Mouse (Mus musculus) MEL (cell line): ENCODE measurements around the gene Miga2. TPM values are rescaled to one million over a fixed set of nuclear protein-coding genes. Genes with fewer than 3 reads are reported as not detected.

ENCODE experiments used
- DNase-seq: peaks from one replicate; pipeline ENCODE4 v3.0.0; 2011; ENCODE audit warnings: low read depth, low spot score
- H3K27ac ChIP-seq: 2 replicates; pipeline ENCODE4 v1.5.1; 2012; ENCODE audit warnings: low read depth, mild to moderate bottlenecking, control low read depth, low read length, moderate library complexity; ENCODE audit not compliant: control insufficient read depth
- H3K27me3 ChIP-seq, 2 experiments: fragments of 150-350 bp in 1 of 2; sonication (generic) in 1 of 2; 2 replicates each; pipeline ENCODE4 v1.6.1; 2012; ENCODE audit warnings: low read length in 2 of 2, mild to moderate bottlenecking in 2 of 2, improper control_type of control experiment in 1 of 2, moderate library complexity in 1 of 2; ENCODE audit not compliant: insufficient read depth in 2 of 2, control insufficient read depth in 1 of 2
- H3K36me3 ChIP-seq, 2 experiments: 2 replicates each; pipeline ENCODE4 v1.6.1; 2012 to 2014; ENCODE audit warnings: low read length in 2 of 2, improper control_type of control experiment in 1 of 2, inconsistent platforms in 1 of 2, mild to moderate bottlenecking in 1 of 2; ENCODE audit not compliant: insufficient read depth in 2 of 2, control insufficient read depth in 1 of 2
- H3K4me1 ChIP-seq, 2 experiments: fragments of 150-350 bp in 1 of 2; sonication (generic) in 1 of 2; 2 replicates each; pipeline ENCODE4 v1.6.1; 2012; ENCODE audit warnings: low read length in 2 of 2, improper control_type of control experiment in 1 of 2, mild to moderate bottlenecking in 1 of 2; ENCODE audit not compliant: insufficient read depth in 2 of 2, control insufficient read depth in 1 of 2
- H3K4me3 ChIP-seq, 2 experiments: fragments of 150-350 bp in 1 of 2; sonication (generic) in 1 of 2; 2 replicates each; pipeline ENCODE4 v1.5.1; 2012; ENCODE audit warnings: low read depth in 2 of 2, low read length in 2 of 2, mild to moderate bottlenecking in 2 of 2, moderate library complexity in 2 of 2, control low read depth in 1 of 2, improper control_type of control experiment in 1 of 2; ENCODE audit not compliant: control insufficient read depth in 1 of 2, insufficient read depth in 1 of 2
- H3K79me2 ChIP-seq: 2 replicates; pipeline ENCODE4 v1.6.1; 2012; ENCODE audit warnings: mild to moderate bottlenecking, low read length, moderate library complexity; ENCODE audit not compliant: control insufficient read depth, poor library complexity, insufficient read depth
- H3K9ac ChIP-seq: 2 replicates; pipeline ENCODE4 v1.6.1; 2012; ENCODE audit warnings: low read depth, mild to moderate bottlenecking, control low read depth, low read length, moderate library complexity; ENCODE audit not compliant: control insufficient read depth, poor library complexity, severe bottlenecking
- H3K9me3 ChIP-seq: fragments of 150-350 bp; sonication (generic); replicated peaks from 2 replicates; pipeline ENCODE4 v1.6.1; 2012; ENCODE audit warnings: mild to moderate bottlenecking, low read length, improper control_type of control experiment, moderate library complexity; ENCODE audit not compliant: insufficient read depth
- CHD1 ChIP-seq: IDR thresholded peaks from 2 replicates; pipeline ENCODE4 v1.6.1; 2012; ENCODE audit warnings: low read depth, mild to moderate bottlenecking, inconsistent platforms, low read length, improper control_type of control experiment
- CTCF ChIP-seq, 3 experiments: IDR thresholded peaks in 2 of 3; conservative IDR thresholded peaks in 1 of 3; 2 replicates each; pipeline ENCODE4 v1.5.1; 2011 to 2012; ENCODE audit warnings: low read length in 3 of 3, low read depth in 2 of 3, mild to moderate bottlenecking in 2 of 3, improper control_type of control experiment in 1 of 3, inconsistent platforms in 1 of 3, mixed read lengths in 1 of 3, moderate library complexity in 1 of 3; ENCODE audit not compliant: control insufficient read depth in 1 of 3, insufficient read depth in 1 of 3, poor library complexity in 1 of 3, severe bottlenecking in 1 of 3
- ETS1 ChIP-seq: IDR thresholded peaks from 2 replicates; pipeline ENCODE4 v1.6.1; 2012; ENCODE audit warnings: low read depth, mild to moderate bottlenecking, inconsistent platforms, low read length, improper control_type of control experiment, moderate library complexity
- GABPA ChIP-seq: IDR thresholded peaks from 2 replicates; pipeline ENCODE4 v1.6.1; 2012; ENCODE audit warnings: low read depth, mild to moderate bottlenecking, inconsistent platforms, low read length, improper control_type of control experiment, moderate library complexity
- GATA1 ChIP-seq: IDR thresholded peaks from 2 replicates; pipeline ENCODE4 v1.6.1; 2011; ENCODE audit warnings: low read depth, low read length, improper control_type of control experiment
- KAT2A ChIP-seq: conservative IDR thresholded peaks from 2 replicates; pipeline ENCODE4 v1.6.1; 2012; ENCODE audit warnings: low read depth, low read length, improper control_type of control experiment, inconsistent platforms
- MAX ChIP-seq: IDR thresholded peaks from 2 replicates; pipeline ENCODE4 v1.6.1; 2011; ENCODE audit warnings: low read length, improper control_type of control experiment
- MXI1 ChIP-seq: IDR thresholded peaks from 2 replicates; pipeline ENCODE4 v1.6.1; 2011; ENCODE audit warnings: mild to moderate bottlenecking, low read depth, low read length, improper control_type of control experiment
- POLR2AphosphoS2 ChIP-seq: IDR thresholded peaks from 2 replicates; pipeline ENCODE4 v1.6.1; 2011; ENCODE audit warnings: low read length, improper control_type of control experiment
- TAL1 ChIP-seq: IDR thresholded peaks from 2 replicates; pipeline ENCODE4 v1.6.1; 2012; ENCODE audit warnings: mild to moderate bottlenecking, inconsistent platforms, low read length, moderate library complexity, mixed read lengths
- USF1 ChIP-seq: IDR thresholded peaks from 2 replicates; pipeline ENCODE4 v1.6.1; 2014; ENCODE audit warnings: low read depth, mild to moderate bottlenecking, inconsistent platforms, low read length, improper control_type of control experiment, moderate library complexity
- ZKSCAN1 ChIP-seq: IDR thresholded peaks from 2 replicates; pipeline ENCODE4 v1.6.1; 2012; ENCODE audit warnings: low read depth, mild to moderate bottlenecking, inconsistent platforms, low read length, improper control_type of control experiment, moderate library complexity
- ZMIZ1 ChIP-seq: IDR thresholded peaks from 2 replicates; pipeline ENCODE4 v1.6.1; 2012; ENCODE audit warnings: low read depth, mild to moderate bottlenecking, inconsistent platforms, low read length, improper control_type of control experiment, moderate library complexity
- polyA plus RNA-seq, 2 experiments: library from polyadenylated mRNA; stranded (reverse) in 1 of 2; unstranded in 1 of 2; fragments of >175 nt in 1 of 2; fragments of >200 nt in 1 of 2; gene quantifications; 2 replicates each; pipeline versions ENCODE4 v1.2.1 to v1.2.4; 2012; ENCODE audit warnings: low replicate concordance in 2 of 2, low read depth in 1 of 2; ENCODE audit not compliant: insufficient read length in 2 of 2, insufficient read depth in 1 of 2, missing spikeins in 1 of 2
- total RNA-seq: library from RNA; depleted of rRNA; stranded (reverse); fragments of 300-350 nt; gene quantifications from 2 replicates; pipeline ENCODE4 v1.2.3, GENCODE M21; 2012

Gene Miga2
- total and polyA plus RNA-seq, 3 experiments: 20.3 to 25.8 TPM; not detected in 1

DNA sequence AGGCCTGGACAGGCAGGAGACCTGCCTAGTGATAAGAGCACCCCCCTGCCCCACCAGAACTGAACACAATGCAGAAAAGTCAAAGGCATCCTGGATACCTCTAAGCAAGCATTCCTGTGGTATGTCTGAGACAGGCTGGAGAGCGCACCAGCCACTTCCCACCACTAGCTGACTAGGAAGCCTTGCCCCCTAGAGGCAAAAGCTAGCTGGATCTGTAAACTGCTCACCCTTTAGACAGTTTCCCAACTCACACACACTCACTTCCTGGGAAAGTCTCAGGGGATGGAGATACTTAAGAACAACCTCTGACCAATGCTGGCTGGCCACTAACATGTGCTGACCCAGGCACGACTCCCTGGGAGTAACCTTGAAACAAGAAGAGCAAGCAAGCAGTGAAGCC, 12.9 kb upstream of the Miga2 start:
- DNase-seq: peak; percentile 42
- no peaks in the 10 kb centered on the region for H3K79me2 ChIP-seq
- H3K4me3 ChIP-seq: no peak overlapping the region
- H3K4me1 ChIP-seq: no peaks in the 10 kb centered on the region
- no peak overlapping the region for H3K9ac ChIP-seq
- H3K9me3 ChIP-seq: no peaks in the 10 kb centered on the region
- TF ChIP-seq CTCF (IDR thresholded peaks at IDR 0.05 in 2 of 3, conservative IDR thresholded peaks at IDR 0.05 in 1 of 3; ENCODE audit: control insufficient read depth in 1 of 3, insufficient read depth in 1 of 3, low read depth in 2 of 3, low read length in 3 of 3, poor library complexity in 1 of 3, severe bottlenecking in 1 of 3) (peak; percentile 4 to 45 (median 25); a peak in 5 of 6 replicates), CHD1 (no peak)
- no peak overlapping the region for H3K27ac ChIP-seq
- H3K27me3 ChIP-seq: no peaks in the 10 kb centered on the region
- H3K36me3 ChIP-seq: no peaks in the 10 kb centered on the region

DNA sequence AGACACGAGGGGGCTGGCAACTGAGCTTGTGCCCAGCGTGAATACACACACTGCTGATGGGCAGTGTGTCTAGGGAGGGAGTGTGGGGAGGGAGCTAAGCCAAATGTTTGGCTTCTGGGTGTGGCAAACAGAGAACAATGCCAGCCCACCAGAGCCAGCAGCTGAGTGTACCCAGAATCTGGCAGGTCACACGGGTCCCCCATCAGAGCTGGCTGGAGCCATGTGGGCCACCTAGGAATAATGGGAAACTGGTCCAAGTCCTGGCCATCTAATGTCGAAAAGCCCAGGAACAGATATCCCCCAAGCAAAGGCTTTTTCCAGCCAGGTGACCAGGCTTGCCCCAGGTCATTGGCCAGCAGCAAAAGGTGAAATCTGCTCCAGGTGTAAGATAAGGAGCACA, 8.2 kb upstream of the Miga2 start:
- no peak for DNase-seq
- Histone ChIP-seq H3K4me3 (no peak overlapping the region), H3K4me1 (peaks cover 0 to 13% of the 10 kb centered on the region in 2 experiments; a peak in 2 of 4 replicates), H3K9me3 (no peaks in the 10 kb centered on the region), H3K36me3 (peaks cover 0 to 3% of the 10 kb centered on the region in 2 experiments; a peak in 2 of 4 replicates), H3K27me3 (no peaks in the 10 kb centered on the region), H3K9ac (no peak overlapping the region), H3K79me2 (no peaks in the 10 kb centered on the region; the same call in 1 of the 2 replicates), H3K27ac (no peak overlapping the region)
- TF ChIP-seq MXI1 (no peak), CHD1 (no peak), GATA1 (no peak), ZKSCAN1 (no peak), USF1 (no peak), ZMIZ1 (no peak)

GRCm38 (mm10) chr2:30356266-30356665, 7.8 kb upstream of the Miga2 start:
- no peak overlapping the region for H3K27ac ChIP-seq
- no peak for DNase-seq
- no peaks in the 10 kb centered on the region for H3K27me3 ChIP-seq
- H3K36me3 ChIP-seq: peaks cover 0 to 3% of the 10 kb centered on the region in 2 experiments; a peak in 2 of 4 replicates
- H3K9ac ChIP-seq: no peak overlapping the region
- H3K4me3 ChIP-seq: no peak overlapping the region
- no peaks in the 10 kb centered on the region; the same call in 1 of the 2 replicates for H3K79me2 ChIP-seq
- TF ChIP-seq ETS1 (no peak), GABPA (no peak), KAT2A (no peak), POLR2AphosphoS2 (no peak), ZMIZ1 (no peak), TAL1 (no peak), MAX (no peak)
- H3K9me3 ChIP-seq: no peaks in the 10 kb centered on the region
- peaks cover 0 to 13% of the 10 kb centered on the region in 2 experiments; a peak in 2 of 4 replicates for H3K4me1 ChIP-seq
